Mouse (Mus musculus) olfactory bulb, adult 2 months (tissue): ENCODE measurements around the gene Tenm2.

Experiments used
- CTCF ChIP-seq: fragments of 200-500 bp; IDR thresholded peaks from 2 replicates; pipeline ENCODE4 v1.5.1; 2012; ENCODE audit warnings: low read depth, mild to moderate bottlenecking, low read length, moderate library complexity; ENCODE audit not compliant: insufficient read depth
- POLR2A ChIP-seq: fragments of 200-500 bp; IDR thresholded peaks from 2 replicates; pipeline ENCODE4 v1.6.1; 2012; ENCODE audit warnings: mild to moderate bottlenecking, low read depth, low read length, moderate library complexity; ENCODE audit not compliant: insufficient read depth

GRCm38 (mm10) chr11:36870548-36870947 is 365.2 kb downstream of the Tenm2 start:
- TF ChIP-seq CTCF (no peak), POLR2A (no peak)
